Mouse (Mus musculus) hindbrain, embryonic 14.5 days (tissue): ENCODE measurements around the gene Nup85. TPM values are rescaled to one million over a fixed set of nuclear protein-coding genes. Genes with fewer than 3 reads are reported as not detected.

Source experiments
- ATAC-seq: fragments of 200-750 bp; cut with Nextera tagmentation; 2 replicates; pipeline ENCODE4 v1.8.0; 2017; ENCODE audit warnings: moderate number of reproducible peaks, mild to moderate bottlenecking, moderate TSS enrichment, moderate library complexity; ENCODE audit not compliant: low FRiP score
- DNase-seq: peaks from one replicate; pipeline ENCODE4 v3.0.0-alpha.2; 2015; ENCODE audit warnings: low spot score
- H3K27ac ChIP-seq: fragments of 300-500 bp; sonication (generic); 2 replicates; pipeline ENCODE4 v1.5.1; 2014; ENCODE audit warnings: mild to moderate bottlenecking, moderate library complexity
- H3K27me3 ChIP-seq: fragments of 300-500 bp; sonication (generic); 2 replicates; pipeline ENCODE4 v1.6.1; 2014; ENCODE audit warnings: mild to moderate bottlenecking, low read length, mixed read lengths; ENCODE audit not compliant: control insufficient read depth, insufficient read depth
- H3K36me3 ChIP-seq: fragments of 300-500 bp; sonication (generic); replicated peaks from 2 replicates; pipeline ENCODE4 v1.6.1; 2014; ENCODE audit not compliant: control insufficient read depth, insufficient read depth
- H3K4me1 ChIP-seq: fragments of 300-500 bp; sonication (generic); replicated peaks from 2 replicates; pipeline ENCODE4 v1.6.1; 2014; ENCODE audit warnings: antibody characterized with exemption, low read length, mixed read lengths; ENCODE audit not compliant: control insufficient read depth, insufficient read depth
- H3K4me2 ChIP-seq: fragments of 300-500 bp; sonication (generic); replicated peaks from 2 replicates; pipeline ENCODE4 v1.6.1; 2014; ENCODE audit warnings: mild to moderate bottlenecking, moderate library complexity
- H3K4me3 ChIP-seq: fragments of 300-500 bp; sonication (generic); replicated peaks from 2 replicates; pipeline ENCODE4 v1.5.1; 2014; ENCODE audit warnings: mild to moderate bottlenecking, low read length
- H3K9ac ChIP-seq: fragments of 300-500 bp; sonication (generic); 2 replicates; pipeline ENCODE4 v1.6.1; 2014
- H3K9me3 ChIP-seq: fragments of 300-500 bp; sonication (generic); 2 replicates; pipeline ENCODE4 v1.6.1; 2016; ENCODE audit warnings: low read length; ENCODE audit not compliant: control insufficient read depth
- WGBS: fragments of 180-500 bp; shearing (Covaris S2); extraction: QIAGEN DNeasy Blood & Tissue Kit; methylation state at CpG from one replicate; pipeline ENCODE4 v1.1.7; 2014; 5-methylcytosine and 5-hydroxymethylcytosine counted together
- polyA plus RNA-seq: library from polyadenylated mRNA; unstranded; fragments of >200 nt; fragmentation: Nextera tagmentation; extraction: Ambion mirVana; gene quantifications from 2 replicates; pipeline ENCODE4 v1.2.1, GENCODE M21; 2014

Gene Nup85
- polyA plus RNA-seq, 1 experiment from 2014 or later: 95.2 TPM

DNA sequence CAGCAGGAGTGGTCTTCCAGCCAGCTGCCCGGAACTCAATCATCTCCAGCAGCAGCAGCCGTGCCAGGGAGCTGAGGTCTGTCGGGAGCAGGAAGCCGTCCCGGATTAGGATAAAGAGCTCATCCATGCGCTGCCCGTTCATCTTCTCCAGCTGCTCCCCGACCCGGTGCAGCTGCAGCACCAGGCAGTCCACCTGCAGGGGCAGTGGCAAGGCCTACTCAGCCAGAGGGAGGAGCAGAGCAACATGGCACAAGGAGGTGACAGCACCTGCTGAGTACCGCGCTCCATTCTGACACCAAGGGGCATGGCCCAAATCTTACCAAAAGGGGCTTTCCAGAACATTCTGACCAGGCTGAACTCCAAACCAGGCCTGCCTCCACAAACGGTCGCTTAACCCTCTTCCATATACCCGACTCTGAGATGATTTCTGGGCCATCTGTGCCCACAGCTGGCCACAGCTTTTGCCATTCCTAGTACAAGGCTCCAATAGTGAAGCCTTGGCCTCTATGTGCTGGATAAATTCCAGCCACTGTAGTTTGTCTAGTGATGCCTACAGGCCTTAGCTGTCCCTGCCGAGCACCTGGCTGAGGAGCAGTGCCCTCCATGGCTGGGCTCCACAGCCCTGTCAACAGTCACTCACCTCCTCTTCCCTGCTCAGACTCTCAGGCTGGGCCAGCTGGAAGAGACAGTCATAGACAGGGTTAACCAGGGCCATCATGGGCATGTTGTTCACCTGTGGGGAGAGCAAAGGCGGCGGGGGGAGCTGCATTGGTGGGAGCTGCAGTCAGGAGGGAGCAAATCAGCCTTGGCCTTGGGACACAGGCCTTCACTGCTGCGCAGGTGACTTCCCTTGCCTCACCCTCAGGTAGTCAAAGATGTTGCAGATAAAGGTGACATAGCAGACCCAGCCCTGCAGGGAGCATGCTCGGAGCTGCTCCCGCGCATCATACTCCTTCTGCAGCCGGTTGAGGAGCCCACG lies 44.5 kb downstream of the Nup85 start:
- Histone ChIP-seq H3K36me3 (peaks cover 46% of the 10 kb centered on the region), H3K4me3 (no peak overlapping the region), H3K27ac (no peak overlapping the region), H3K9me3 (no peaks in the 10 kb centered on the region), H3K27me3 (no peaks in the 10 kb centered on the region; the same call in 1 of the 2 replicates), H3K4me2 (no peak overlapping the region), H3K4me1 (peaks cover 16% of the 10 kb centered on the region), H3K9ac (no peak overlapping the region)
- 79% methylated on average over 23 of the region's 23 CpGs for WGBS
- DNase-seq (no peak), ATAC-seq (no peak)

DNA sequence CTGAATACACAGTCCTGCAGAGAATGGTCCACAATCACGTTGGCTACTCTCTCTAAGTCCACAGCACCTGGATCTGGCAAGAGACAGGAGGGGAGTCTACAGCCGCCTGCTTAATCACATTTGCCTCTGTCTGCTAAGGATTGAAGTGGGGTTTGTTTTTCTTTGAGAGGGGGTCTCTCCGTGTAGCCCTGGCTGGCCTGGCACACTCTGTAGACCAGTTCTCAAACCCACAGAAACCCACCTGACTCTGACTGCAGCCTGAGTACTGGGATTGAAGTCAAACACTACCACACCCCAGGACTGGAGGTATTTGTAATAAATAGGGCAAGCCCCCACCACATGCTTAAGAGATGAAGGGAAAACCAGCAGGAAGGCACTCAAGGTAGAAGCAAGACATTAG lies 45.3 kb downstream of the Nup85 start:
- no peaks in the 10 kb centered on the region for H3K9me3 ChIP-seq
- H3K4me2 ChIP-seq: no peak overlapping the region
- H3K27ac ChIP-seq: no peak overlapping the region
- DNase-seq (no peak), ATAC-seq (no peak)
- no peak overlapping the region for H3K9ac ChIP-seq
- H3K27me3 ChIP-seq: peaks cover 9% of the 10 kb centered on the region; the same call in 1 of the 2 replicates
- H3K4me1 ChIP-seq: peaks cover 14% of the 10 kb centered on the region
- H3K36me3 ChIP-seq: peaks cover 46% of the 10 kb centered on the region
- no peak overlapping the region for H3K4me3 ChIP-seq
- 72% methylated on average over 3 of the region's 3 CpGs for WGBS

- DNase-seq: no peak
- Histone ChIP-seq H3K4me3 (no peak overlapping the region), H3K27me3 (peaks cover 9% of the 10 kb centered on the region; the same call in 1 of the 2 replicates), H3K36me3 (peaks cover 42% of the 10 kb centered on the region), H3K9me3 (no peaks in the 10 kb centered on the region), H3K4me1 (0 out of 2 replicates have a peak, but pooled peaks cover 5% of the 10 kb centered on the region), H3K4me2 (no peak overlapping the region), H3K9ac (no peak overlapping the region), H3K27ac (no peak overlapping the region)
- WGBS: 72% methylated on average over 6 of the region's 6 CpGs
- ATAC-seq: no peak
Measured at GRCm38 (mm10) chr11:115611173-115611572, 46.9 kb downstream of the Nup85 start.

GRCm38 (mm10) chr11:115612059-115612409 lies 47.8 kb downstream of the Nup85 start:
- peak overlapping the region; percentile 95 for H3K4me2 ChIP-seq
- H3K4me1 ChIP-seq: 0 out of 2 replicates have a peak, but pooled peaks cover 5% of the 10 kb centered on the region
- no peaks in the 10 kb centered on the region for H3K9me3 ChIP-seq
- H3K9ac ChIP-seq: peak overlapping the region; percentile 72
- H3K4me3 ChIP-seq: peak overlapping the region; percentile 67
- H3K27ac ChIP-seq: peak overlapping the region; percentile 55
- H3K27me3 ChIP-seq: peaks cover 9% of the 10 kb centered on the region; the same call in 1 of the 2 replicates
- DNase-seq (peak; percentile 63), ATAC-seq (peak; percentile 29; the same call in 1 of the 2 replicates)
- WGBS: 3% methylated on average over 13 of the region's 13 CpGs
- peaks cover 36% of the 10 kb centered on the region for H3K36me3 ChIP-seq

DNA sequence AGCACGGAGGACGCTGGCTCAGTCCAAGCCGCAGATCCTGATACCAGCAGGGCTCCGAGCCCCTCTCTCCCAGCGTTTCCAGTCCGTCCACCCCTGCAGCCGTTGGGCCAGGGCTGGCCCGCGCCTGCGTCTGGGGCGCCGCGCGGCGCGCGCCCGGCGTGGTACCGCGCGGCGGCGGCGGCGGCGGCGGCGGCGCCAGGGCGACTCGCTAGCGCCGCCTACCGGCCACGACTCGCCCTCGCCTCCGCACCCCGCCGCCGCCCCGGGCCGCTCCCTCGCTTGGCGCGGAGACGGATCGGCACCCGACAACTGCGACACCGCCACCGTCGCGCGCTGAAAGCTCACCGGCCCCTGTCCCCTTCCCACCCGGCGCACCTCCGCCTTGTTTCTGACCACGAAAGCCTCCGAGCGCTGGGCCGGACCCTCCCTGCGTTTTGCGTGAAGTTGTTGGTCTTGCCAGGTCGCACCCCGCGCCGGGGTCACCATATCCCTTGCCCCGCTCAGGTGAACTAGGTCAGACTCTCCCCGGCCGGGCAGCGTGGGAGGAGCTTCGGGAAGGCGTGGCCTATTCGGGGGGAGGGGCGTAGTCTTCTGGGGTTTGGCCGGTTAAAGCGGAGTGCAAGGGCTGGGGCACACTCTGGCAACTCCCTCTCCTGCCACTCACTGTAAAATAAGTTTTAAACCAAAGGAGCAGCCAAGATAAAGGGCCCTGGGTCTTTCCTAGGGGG lies 48.3 kb downstream of the Nup85 start, which contains the start of gene Mif4gd:
Gene Mif4gd, minus strand, starts transcription at position 560 of the 728 bp plus-strand sequence.
- Histone ChIP-seq H3K4me2 (peak within 1 kb of the TSS; percentile 95), H3K4me3 (peak within 1 kb of the TSS; percentile 67), H3K27ac (peak within 1 kb of the TSS; percentile 55), H3K4me1 (0 out of 2 replicates have a peak, but pooled peaks cover 5% of the 10 kb centered on the region), H3K36me3 (peaks cover 36% of the 10 kb centered on the region), H3K9ac (peak within 1 kb of the TSS; percentile 72), H3K27me3 (peaks cover 9% of the 10 kb centered on the region; the same call in 1 of the 2 replicates), H3K9me3 (no peaks in the 10 kb centered on the region)
- DNase-seq (peak; percentile 83), ATAC-seq (peak; percentile 80)
- under 1% methylated on average over 41 of the region's 80 CpGs for WGBS

GRCm38 (mm10) chr11:115613138-115613945 lies 49.1 kb downstream of the Nup85 start:
- peaks cover 35% of the 10 kb centered on the region for H3K36me3 ChIP-seq
- H3K9me3 ChIP-seq: no peaks in the 10 kb centered on the region
- DNase-seq: peak; percentile 34
- peak overlapping the region; percentile 72 for H3K9ac ChIP-seq
- peak overlapping the region; percentile 67 for H3K4me3 ChIP-seq
- H3K27me3 ChIP-seq: peaks cover 9% of the 10 kb centered on the region; the same call in 1 of the 2 replicates
- WGBS: 1% methylated on average over 16 of the region's 16 CpGs
- H3K4me2 ChIP-seq: peak overlapping the region; percentile 95
- 0 out of 2 replicates have a peak, but pooled peaks cover 5% of the 10 kb centered on the region for H3K4me1 ChIP-seq
- no peak overlapping the region for H3K27ac ChIP-seq
- no peak for ATAC-seq

DNA sequence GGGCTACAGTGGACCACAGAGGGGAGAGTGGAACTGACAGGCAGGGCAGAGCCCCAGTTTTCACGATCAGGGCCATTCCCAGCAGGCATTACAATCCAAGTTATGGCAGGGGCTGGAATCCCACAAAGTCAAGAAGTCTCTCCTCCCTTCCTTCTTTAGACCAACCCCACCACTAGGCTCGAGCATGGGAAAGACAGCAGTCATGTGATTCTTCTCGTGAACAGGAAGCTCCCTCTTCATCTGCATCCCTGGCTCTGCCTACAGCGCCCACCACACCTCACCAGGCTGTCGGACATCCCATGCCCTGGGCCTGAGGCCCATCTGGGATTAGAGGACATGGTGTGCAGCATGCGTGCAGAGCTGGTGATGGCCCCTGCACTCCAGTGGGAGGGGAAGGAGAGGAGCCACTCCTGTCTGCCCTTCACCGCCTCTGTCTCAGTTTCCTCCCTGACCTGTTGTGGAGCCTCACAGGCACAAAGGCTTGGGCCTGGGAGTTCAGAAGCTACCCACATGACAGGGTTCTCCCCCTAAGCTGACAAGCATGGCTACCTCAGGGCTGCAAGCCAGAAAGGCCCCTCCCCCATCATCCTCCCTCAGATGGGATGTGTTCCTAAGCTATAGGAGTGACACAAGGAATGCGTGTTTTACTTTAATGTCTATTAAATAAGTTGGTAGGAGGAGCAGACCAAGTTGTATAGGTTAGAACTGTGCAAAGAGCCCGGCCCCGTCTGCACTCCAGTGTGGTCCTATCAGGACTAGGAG lies 50.3 kb downstream of the Nup85 start:
- 0 out of 2 replicates have a peak, but pooled peaks cover 5% of the 10 kb centered on the region for H3K4me1 ChIP-seq
- peaks cover 9% of the 10 kb centered on the region; the same call in 1 of the 2 replicates for H3K27me3 ChIP-seq
- H3K4me2 ChIP-seq: no peak overlapping the region
- H3K36me3 ChIP-seq: peaks cover 36% of the 10 kb centered on the region
- no peaks in the 10 kb centered on the region for H3K9me3 ChIP-seq
- no peak for DNase-seq
- no peak overlapping the region for H3K4me3 ChIP-seq
- no peak overlapping the region for H3K27ac ChIP-seq
- no peak for ATAC-seq
- WGBS: 84% methylated on average over 10 of the region's 10 CpGs
- H3K9ac ChIP-seq: no peak overlapping the region
